Mouse (Mus musculus) ovary, postnatal 10 days (tissue): ENCODE data around the gene Hnf1b.

Source experiments
- DNase-seq: peaks from one replicate; pipeline ENCODE4 v3.0.0; 2022; ENCODE audit warnings: low spot score

The Hnf1b gene

DNA sequence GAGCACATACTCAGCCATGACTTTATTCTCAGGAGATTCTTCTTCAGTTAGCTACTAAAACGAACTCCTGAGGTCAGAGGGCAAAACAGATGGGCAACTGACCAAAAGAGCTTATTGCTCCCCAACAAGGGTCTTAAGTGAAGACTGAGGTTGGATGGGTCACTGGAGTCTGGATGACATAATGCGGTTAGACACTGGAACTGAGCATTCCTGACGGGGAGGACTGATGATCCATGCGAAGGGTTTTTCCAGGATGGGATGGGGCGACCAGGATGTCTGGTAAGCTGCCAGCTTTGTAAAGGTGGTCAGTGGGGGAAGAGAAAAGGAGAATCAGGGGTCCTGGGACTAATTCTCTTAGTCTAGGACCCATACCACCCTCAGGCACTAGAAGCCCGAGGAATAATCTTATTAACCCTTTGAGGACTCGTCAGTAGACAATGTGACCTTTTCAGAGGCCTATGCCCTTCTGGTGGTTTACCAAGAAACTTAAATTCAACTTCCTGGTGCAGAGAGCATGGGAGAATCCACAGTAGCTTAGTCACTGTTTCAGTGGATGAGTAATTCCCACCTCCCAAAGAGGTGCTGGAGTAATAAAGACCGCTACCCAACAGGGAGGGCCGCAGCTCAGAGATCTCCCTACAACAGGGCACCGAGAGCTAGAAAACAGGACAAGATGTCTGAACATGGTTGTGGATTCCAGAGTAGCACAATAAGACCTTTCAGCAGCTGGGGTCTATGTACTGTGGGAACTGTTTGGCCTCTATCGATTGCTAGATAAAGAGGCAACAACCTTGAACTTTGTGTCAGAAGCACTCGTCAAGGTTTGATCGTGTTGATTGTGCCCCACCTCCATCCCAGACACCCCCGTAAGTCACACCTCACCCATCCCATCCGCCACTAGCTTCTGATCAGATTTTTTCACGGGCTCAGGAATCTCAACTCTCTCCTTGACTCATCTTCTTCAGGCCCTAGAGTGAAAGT is 46.9 kb downstream of the Hnf1b start:
- DNase-seq, result no peak

DNA sequence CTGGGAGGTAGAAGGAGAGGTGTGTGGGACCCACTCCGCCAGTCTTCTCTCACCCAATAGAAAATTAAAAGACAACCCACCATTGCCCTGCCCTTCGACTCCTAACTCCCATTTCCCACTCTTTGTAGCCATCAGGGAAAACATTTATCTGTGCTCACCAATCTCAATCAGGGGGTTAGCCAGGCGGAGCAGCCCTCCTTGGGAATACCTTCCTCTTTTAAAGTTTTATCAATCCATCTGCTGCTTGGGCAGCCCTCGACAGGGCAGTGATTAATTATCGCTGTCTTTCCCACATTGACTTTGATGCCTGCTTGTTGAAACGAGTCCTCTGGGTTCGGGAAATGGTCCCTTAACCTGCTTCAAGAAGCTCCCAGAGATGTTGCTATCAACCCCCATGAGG is 47.7 kb downstream of the Hnf1b start:
- no peak for DNase-seq

DNA sequence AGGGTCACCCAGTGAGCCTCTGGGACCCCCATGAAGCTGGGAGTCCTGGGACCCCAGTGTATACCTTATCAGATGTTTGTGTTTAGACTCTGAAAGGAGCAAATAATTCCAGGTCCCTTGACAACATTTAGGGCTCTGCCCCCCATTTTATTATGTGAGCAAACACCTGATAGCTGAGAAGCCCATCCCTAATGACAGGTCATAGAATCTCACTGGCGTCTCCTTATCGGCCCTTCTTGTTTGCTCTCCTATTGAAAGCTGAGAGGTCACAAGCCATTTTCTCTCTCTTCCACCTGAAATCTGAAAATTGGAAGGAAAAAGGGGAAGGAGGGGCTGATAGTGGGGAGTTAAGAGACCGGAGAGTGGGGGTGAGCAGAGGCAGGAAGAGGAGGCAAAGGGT is 52.9 kb downstream of the Hnf1b start:
- DNase-seq, result no peak

DNA sequence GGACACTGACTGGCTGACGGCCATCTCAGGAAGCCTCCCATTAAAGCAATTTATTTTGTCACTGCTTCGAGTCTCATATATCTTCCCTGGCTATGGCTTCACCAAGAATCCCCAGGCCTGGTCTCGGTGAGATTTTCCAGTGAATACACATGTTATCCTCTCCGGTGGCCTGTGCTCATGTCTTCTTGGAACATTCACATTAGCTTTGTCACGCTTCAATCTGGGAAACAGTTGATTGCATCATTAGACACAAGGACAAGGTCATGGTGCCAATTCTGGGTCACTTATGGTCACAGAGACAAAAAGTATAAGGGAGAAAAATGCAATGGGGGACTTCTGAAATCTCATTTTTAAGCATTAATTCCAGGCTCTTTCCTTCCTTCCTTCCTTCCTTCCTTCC is 55.9 kb downstream of the Hnf1b start:
- DNase-seq, result no peak

DNA sequence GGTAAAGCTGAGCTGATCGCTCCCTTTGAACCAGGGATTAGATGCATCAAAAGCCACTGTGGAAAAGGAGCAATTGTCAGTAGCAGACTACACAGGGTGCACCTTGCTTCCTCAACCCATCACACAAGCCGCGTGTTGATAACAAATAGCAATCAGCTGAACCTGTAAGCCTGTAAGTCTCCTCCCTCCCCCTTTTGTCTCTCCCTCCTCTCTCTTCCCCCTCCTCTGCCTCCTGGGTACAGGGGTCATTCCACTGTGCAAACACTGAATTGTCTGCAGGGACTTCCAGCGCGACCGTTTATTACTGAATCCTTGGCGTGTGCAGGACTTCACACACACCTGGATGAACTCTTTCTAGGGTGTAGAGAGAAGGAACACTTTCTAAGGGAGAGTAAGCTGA is 58.5 kb downstream of the Hnf1b start:
- DNase-seq, result no peak

DNA sequence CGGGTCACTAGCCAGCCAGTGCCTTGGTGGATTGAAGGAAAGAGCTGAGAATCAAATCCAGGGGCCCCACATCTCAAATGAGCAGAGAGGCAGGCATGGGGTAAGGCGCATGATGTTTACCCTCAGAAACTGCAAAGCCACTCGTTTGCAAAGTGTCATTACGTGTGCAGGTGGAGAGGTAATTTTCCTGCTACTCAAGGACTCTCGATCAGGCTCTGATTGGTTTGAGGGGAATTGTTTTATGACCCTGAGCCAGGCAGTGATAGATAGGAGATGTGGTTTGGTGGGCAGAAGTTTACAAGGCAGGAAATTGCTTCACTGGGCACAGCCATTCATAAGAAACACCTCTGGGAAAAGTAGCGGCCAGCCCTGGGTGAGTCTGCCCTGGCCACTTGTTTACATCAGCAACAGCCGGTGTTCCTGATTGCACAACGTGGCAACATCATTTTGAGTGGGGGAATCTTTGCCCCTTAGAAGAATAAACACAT is 64.0 kb downstream of the Hnf1b start:
- no peak for DNase-seq

DNA sequence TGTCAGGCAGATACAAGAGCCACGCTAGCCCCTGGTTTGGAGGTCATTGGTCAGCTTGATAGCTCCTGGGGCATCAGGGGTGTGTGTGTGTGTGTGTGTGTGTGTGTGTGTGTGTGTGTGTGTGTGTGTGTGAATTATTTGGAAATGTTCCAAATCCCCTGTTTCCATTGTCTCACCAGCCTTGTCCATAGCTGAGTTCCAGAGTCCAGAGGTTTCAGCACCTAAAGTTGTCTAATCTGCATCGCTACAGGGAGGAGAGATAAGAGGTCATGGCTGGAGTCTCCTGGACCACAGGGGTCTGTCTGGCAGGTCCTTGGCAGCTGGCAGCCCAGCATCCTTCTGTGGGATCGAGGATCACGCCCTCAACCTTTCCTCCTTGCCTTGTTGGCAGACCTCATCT is 64.6 kb downstream of the Hnf1b start:
- no peak for DNase-seq

DNA sequence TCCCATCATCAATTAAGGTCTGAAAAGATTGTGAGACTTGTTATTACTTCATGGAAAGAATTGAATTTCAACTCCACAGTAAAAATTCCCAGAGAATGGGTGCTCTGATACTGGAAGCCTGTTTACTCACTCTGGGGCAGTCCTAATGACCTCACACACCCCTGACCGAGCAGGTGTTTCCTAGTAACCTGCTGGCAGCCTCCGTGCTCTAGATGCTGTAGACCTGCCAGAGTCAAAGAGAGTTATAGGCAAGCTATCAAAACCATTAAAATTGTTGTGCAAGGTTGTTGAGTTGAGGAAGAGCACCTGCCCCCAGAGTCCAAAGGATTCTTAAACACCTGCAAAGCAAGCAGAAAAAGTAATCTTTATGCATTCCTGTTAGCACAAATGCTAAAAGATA is 72.7 kb downstream of the Hnf1b start:
- DNase-seq, result no peak

DNA sequence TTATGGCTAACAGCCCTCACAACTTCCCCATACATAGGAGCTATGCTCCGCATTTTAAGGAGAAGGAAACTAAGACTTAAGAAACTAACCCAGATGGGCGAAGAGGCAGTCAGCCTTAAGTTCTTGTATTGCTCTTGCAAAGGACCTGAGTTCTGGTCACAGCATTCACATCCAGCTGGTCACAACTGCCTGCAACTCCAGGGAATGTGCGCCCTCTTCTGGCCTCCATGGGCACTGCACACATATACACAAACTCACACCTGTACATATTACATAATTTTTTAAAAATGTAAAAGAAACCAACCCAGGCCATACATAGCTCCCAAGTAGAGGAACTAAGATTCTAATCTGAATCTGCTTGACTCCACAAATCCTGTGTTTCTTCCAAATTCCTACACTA is 77.2 kb downstream of the Hnf1b start:
- DNase-seq, result no peak

DNA sequence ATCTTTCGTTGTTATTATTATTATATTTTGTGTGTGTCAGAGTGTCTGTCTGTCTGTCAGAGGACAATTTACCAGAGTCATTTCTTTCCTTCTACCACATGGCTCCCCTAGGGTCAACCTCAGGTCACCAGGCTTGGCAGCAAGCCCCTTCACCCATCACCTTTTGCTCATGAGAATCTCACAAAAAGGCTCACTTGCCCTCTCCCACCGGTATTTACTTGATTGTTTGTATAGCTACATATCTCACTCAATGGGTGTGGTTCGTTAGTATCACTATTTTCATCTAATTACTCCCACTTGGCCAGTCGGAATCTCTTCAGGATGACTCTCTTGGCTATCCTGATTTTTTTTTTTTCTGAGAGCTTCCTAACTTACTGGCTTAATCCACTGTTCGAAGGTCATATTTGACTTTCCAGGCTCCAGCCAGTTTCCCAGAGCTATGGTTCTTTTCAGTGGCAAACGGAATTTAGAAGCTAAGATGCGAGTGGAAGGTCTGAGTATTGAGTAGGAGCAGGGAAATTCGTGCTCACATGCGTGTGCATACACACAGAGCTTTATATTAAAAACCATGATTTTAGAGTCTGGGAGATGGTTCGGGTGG is 82.7 kb downstream of the Hnf1b start:
- DNase-seq, result no peak

DNA sequence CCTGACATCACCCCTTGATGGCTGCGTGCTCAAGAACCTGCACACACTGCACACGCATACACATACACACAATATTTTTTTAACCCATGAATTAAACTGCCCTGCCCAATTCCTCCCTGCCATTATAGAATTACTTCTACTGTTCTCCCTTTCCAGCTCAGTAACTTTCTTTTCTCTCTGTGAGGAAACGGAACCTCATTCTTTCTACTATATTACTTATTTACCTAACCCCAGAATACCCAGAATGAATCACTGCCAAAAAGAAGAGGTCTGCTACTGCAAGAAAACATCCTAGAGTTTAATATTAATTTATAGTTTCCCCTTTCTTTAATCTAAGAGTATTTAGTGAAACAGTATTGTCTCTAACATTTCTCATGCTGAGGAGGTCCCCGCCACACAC is 83.5 kb downstream of the Hnf1b start:
- DNase-seq, result no peak

DNA sequence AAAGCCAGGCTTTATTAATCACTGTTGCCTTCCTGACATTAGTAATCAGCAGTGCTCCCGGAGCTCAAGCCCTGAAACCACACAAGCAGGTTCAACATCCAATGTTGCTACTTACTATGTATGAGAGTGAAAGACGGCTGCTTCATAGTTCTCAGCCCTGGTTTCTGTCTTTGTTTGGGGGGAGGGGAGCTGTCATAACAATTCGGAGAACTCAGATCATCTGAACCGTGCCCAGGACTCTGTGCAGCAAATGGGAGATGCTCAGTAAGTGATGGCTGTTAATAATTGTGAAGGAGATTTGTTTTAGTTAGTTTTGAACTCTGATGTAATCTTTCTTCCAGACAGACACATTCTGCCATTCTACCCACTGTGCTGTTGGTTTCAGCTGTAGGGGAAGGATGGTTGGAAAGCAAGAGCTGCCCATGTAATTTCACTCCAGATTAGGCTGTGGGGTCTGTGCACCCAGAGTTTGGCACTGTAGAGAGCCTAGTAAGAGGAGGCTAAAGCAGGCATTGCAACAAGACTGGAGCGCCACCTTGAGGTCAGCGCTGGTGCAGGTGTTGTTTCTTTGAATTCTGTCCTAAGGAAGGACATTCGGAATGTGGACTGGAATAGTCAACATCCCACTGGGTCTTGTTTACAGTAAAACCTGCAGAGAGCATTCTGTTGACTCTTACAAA is 86.3 kb downstream of the Hnf1b start:
- peak; percentile 51 for DNase-seq

DNA sequence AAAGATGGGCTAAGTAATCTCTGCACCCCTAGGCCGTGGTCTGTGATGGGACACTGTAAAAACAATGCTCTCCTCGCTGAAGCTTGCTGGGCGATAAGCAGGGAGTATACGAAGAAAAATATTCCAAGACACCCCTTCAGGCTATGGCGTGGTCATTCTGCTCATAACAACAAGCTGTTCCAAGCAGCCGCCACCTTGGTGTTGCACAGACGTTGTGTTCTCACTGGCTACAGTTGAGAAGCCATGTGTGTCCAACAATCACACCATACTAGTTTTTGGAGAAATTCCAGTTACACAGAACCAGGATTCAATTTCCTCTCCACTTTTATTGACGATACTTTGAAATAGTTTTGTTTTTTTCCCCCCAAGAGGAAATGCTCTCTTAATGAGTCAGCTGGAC is 88.7 kb downstream of the Hnf1b start:
- DNase-seq, result no peak

DNA sequence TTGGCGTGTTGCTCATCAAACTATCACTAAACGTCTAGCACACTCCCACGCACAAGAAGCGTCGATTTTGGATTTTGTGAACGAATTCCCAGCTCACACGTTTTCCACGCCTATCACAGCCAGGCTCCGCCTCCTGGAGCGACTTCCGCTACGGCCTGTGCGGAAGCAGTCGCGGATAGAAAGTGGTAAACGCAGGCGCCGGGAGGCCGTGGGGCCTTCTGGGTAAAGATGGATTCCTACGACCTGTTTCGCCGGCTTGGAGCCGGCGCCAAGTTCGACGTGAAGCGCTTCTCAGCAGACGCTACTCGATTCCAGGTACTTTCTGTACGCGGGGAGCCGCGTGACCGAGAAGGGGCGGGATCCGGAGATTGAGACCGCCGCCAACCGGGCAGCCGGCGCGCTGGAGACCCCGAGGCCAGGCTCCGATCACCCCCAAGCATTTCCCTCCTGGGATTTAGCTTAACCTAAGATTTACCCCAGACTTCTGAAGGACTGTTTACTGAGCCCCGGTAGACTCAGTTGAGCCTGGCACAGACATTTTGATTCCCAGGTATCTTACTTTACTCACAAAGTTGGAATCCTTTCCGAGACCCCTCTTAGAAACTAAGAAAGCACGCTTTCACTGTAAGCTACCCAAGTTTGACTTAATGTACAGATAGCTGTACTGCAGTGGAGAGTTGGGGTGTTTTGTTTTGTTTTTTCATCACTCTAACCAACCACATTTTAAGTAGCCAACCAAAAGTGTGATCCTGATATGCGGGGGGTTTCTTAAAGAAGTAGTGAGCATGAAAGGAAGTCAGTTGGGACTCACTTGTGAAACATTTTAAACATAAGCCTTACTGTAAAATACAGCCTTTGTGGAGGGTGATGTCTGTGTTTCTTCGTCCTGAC is 92.3 kb downstream of the Hnf1b start, which contains the start of gene Ddx52:
Ddx52 (plus strand) TSS at position 113 of the 891 bp plus-strand sequence.
- peak; percentile 62 for DNase-seq
